Mouse (Mus musculus) heart, adult 18-20 months (tissue): ENCODE results near the gene Plch2. TPM values are rescaled to one million over a fixed set of nuclear protein-coding genes. Genes with fewer than 3 reads are reported as not detected.
A peak's percentile ranks its signal among the peaks of the same experiment; 100 is the strongest.

Experiments
- DNase-seq, 2 experiments: peaks; one replicate each; pipeline ENCODE4 v3.0.0; 2021 to 2022; ENCODE audit warnings: mixed read lengths in 1 of 2
- total RNA-seq, 2 experiments: library from RNA; stranded (reverse); gene quantifications; 2 replicates each; pipeline ENCODE4 v1.2.3; 2021

Gene Plch2
- total RNA-seq, 2 experiments from 2014 or later, result 0.28 TPM; not detected in 1

GRCm38 (mm10) chr4:154957289-154957993, 99.1 kb downstream of the Plch2 start:
- no peak for DNase-seq

- DNase-seq, result no peak
Measured at GRCm38 (mm10) chr4:154956604-154957003, 100.0 kb downstream of the Plch2 start.

GRCm38 (mm10) chr4:154952461-154953241, 103.9 kb downstream of the Plch2 start:
- no peak for DNase-seq

GRCm38 (mm10) chr4:154949589-154949982, 107.0 kb downstream of the Plch2 start:
- DNase-seq, result no peak

- no peak for DNase-seq
Measured at GRCm38 (mm10) chr4:154948940-154949588, 107.5 kb downstream of the Plch2 start.

- peak in 1 of 2 experiments; percentile 38 for DNase-seq
Measured at GRCm38 (mm10) chr4:154948066-154948939, 108.3 kb downstream of the Plch2 start.

- peak; percentile 65 to 75 for DNase-seq
Measured at GRCm38 (mm10) chr4:154946319-154946718, 110.3 kb downstream of the Plch2 start.

- peak; percentile 85 to 92 for DNase-seq
Measured at GRCm38 (mm10) chr4:154944121-154944590, 112.4 kb downstream of the Plch2 start.

GRCm38 (mm10) chr4:154943323-154944039, 113.1 kb downstream of the Plch2 start:
- DNase-seq, result no peak

- DNase-seq, result no peak
Measured at GRCm38 (mm10) chr4:154942632-154943322, 113.8 kb downstream of the Plch2 start.

- no peak for DNase-seq
Measured at GRCm38 (mm10) chr4:154941831-154942230, 114.8 kb downstream of the Plch2 start.

GRCm38 (mm10) chr4:154940156-154940555, 116.4 kb downstream of the Plch2 start:
- DNase-seq, result no peak

GRCm38 (mm10) chr4:154937746-154938145, 118.8 kb downstream of the Plch2 start:
- DNase-seq, result no peak

- DNase-seq, result no peak
Measured at GRCm38 (mm10) chr4:154936542-154937255, 119.9 kb downstream of the Plch2 start.

GRCm38 (mm10) chr4:154935788-154936187, 120.8 kb downstream of the Plch2 start:
- DNase-seq, result no peak

- DNase-seq, result no peak
Measured at GRCm38 (mm10) chr4:154934800-154935199, 121.8 kb downstream of the Plch2 start.

- DNase-seq, result no peak
Measured at GRCm38 (mm10) chr4:154933306-154933907, 123.2 kb downstream of the Plch2 start.
